Mouse (Mus musculus) heart, embryonic 16.5 days (tissue): ENCODE data around the gene Ch25h. TPM values are rescaled to one million over a fixed set of nuclear protein-coding genes. Genes with fewer than 3 reads are reported as not detected.

ENCODE experiments used
- ATAC-seq: fragments of 200-750 bp; cut with Nextera tagmentation; replicated peaks from 2 replicates; pipeline ENCODE4 v1.8.0; 2017; ENCODE audit warnings: moderate number of reproducible peaks; ENCODE audit not compliant: insufficient read depth, low FRiP score; ENCODE audit errors: extremely low read depth
- H3K27ac ChIP-seq: fragments of 300-500 bp; sonication (generic); 2 replicates; pipeline ENCODE4 v1.5.1; 2014; ENCODE audit warnings: mild to moderate bottlenecking, low read length, control low read depth, moderate library complexity
- H3K27me3 ChIP-seq: fragments of 300-500 bp; sonication (generic); 2 replicates; pipeline ENCODE4 v1.6.1; 2014; ENCODE audit warnings: low read length, mixed read lengths; ENCODE audit not compliant: control insufficient read depth, insufficient read depth
- H3K36me3 ChIP-seq: fragments of 300-500 bp; sonication (generic); 2 replicates; pipeline ENCODE4 v1.6.1; 2014; ENCODE audit not compliant: control insufficient read depth, insufficient read depth
- H3K4me1 ChIP-seq: fragments of 300-500 bp; sonication (generic); 2 replicates; pipeline ENCODE4 v1.6.1; 2014; ENCODE audit warnings: low read length, mixed read lengths; ENCODE audit not compliant: control insufficient read depth, insufficient read depth
- H3K4me2 ChIP-seq: fragments of 300-500 bp; sonication (generic); 2 replicates; pipeline ENCODE4 v1.6.1; 2014; ENCODE audit warnings: low read depth, mild to moderate bottlenecking, control low read depth, low read length
- H3K4me3 ChIP-seq: fragments of 300-500 bp; sonication (generic); 2 replicates; pipeline ENCODE4 v1.5.1; 2014; ENCODE audit warnings: mild to moderate bottlenecking, control low read depth, low read length
- H3K9ac ChIP-seq: fragments of 300-500 bp; sonication (generic); 2 replicates; pipeline ENCODE4 v1.6.1; 2014; ENCODE audit warnings: low read length, control low read depth
- H3K9me3 ChIP-seq: fragments of 300-500 bp; sonication (generic); replicated peaks from 2 replicates; pipeline ENCODE4 v1.6.1; 2016; ENCODE audit warnings: low read length; ENCODE audit not compliant: control insufficient read depth
- WGBS: fragments of 180-500 bp; shearing (Covaris S2); extraction: QIAGEN DNeasy Blood & Tissue Kit; methylation state at CpG from one replicate; pipeline ENCODE4 v1.1.7; 2014; 5-methylcytosine and 5-hydroxymethylcytosine counted together
- polyA plus RNA-seq: library from polyadenylated mRNA; unstranded; fragments of >200 nt; fragmentation: Nextera tagmentation; extraction: Ambion mirVana; gene quantifications from 2 replicates; pipeline ENCODE4 v1.2.1, GENCODE M21; 2015

Gene Ch25h
- polyA plus RNA-seq, 1 experiment from 2014 or later, result 2.5 TPM

- Histone ChIP-seq H3K9ac (no peak overlapping the region), H3K4me2 (no peak overlapping the region), H3K27me3 (no peaks in the 10 kb centered on the region), H3K4me1 (no peaks in the 10 kb centered on the region), H3K27ac (no peak overlapping the region), H3K36me3 (no peaks in the 10 kb centered on the region), H3K9me3 (no peaks in the 10 kb centered on the region), H3K4me3 (no peak overlapping the region)
- 90% methylated on average over 1 of the region's 1 CpGs for WGBS
- no peak for ATAC-seq
Observed at GRCm38 (mm10) chr19:34448851-34449250, 26.1 kb downstream of the Ch25h start.

GRCm38 (mm10) chr19:34445410-34446012, 29.5 kb downstream of the Ch25h start:
- Histone ChIP-seq H3K27ac (peak overlapping the region; percentile 49; the same call in 1 of the 2 replicates), H3K4me3 (0 out of 2 replicates have a peak overlapping the region, but pooled peaks have one; percentile 7), H3K9ac (no peak overlapping the region), H3K9me3 (no peaks in the 10 kb centered on the region), H3K36me3 (no peaks in the 10 kb centered on the region), H3K4me2 (peak overlapping the region; percentile 27), H3K4me1 (peaks cover 7% of the 10 kb centered on the region), H3K27me3 (no peaks in the 10 kb centered on the region)
- no peak; the same call in 1 of the 2 replicates for ATAC-seq
- WGBS, result 47% methylated on average over 4 of the region's 4 CpGs

GRCm38 (mm10) chr19:34444785-34445184, 30.2 kb downstream of the Ch25h start:
- 63% methylated on average over 3 of the region's 3 CpGs for WGBS
- ATAC-seq, result no peak
- no peaks in the 10 kb centered on the region for H3K36me3 ChIP-seq
- peaks cover 7% of the 10 kb centered on the region for H3K4me1 ChIP-seq
- no peak overlapping the region for H3K4me3 ChIP-seq
- no peaks in the 10 kb centered on the region for H3K9me3 ChIP-seq
- no peak overlapping the region for H3K9ac ChIP-seq
- H3K27me3 ChIP-seq, result no peaks in the 10 kb centered on the region
- peak overlapping the region; percentile 37 for H3K27ac ChIP-seq
- no peak overlapping the region for H3K4me2 ChIP-seq

GRCm38 (mm10) chr19:34441979-34442378, 33.0 kb downstream of the Ch25h start:
- H3K27ac ChIP-seq, result no peak overlapping the region
- H3K9me3 ChIP-seq, result no peaks in the 10 kb centered on the region
- 49% methylated on average over 2 of the region's 2 CpGs for WGBS
- peaks cover 7% of the 10 kb centered on the region for H3K4me1 ChIP-seq
- H3K4me3 ChIP-seq, result no peak overlapping the region
- H3K4me2 ChIP-seq, result no peak overlapping the region
- H3K9ac ChIP-seq, result no peak overlapping the region
- H3K27me3 ChIP-seq, result no peaks in the 10 kb centered on the region
- 0 out of 2 replicates have a peak, but pooled peaks have one; percentile 23 for ATAC-seq
- H3K36me3 ChIP-seq, result no peaks in the 10 kb centered on the region

- H3K9ac ChIP-seq, result no peak overlapping the region
- no peak for ATAC-seq
- H3K27ac ChIP-seq, result no peak overlapping the region
- no peaks in the 10 kb centered on the region for H3K27me3 ChIP-seq
- 49% methylated on average over 5 of the region's 5 CpGs for WGBS
- no peak overlapping the region for H3K4me3 ChIP-seq
- H3K4me1 ChIP-seq, result no peaks in the 10 kb centered on the region
- H3K9me3 ChIP-seq, result no peaks in the 10 kb centered on the region
- H3K36me3 ChIP-seq, result no peaks in the 10 kb centered on the region
- H3K4me2 ChIP-seq, result no peak overlapping the region
Observed at GRCm38 (mm10) chr19:34435197-34435611, 39.8 kb downstream of the Ch25h start.

GRCm38 (mm10) chr19:34431314-34431713, 43.6 kb downstream of the Ch25h start:
- 65% methylated on average over 3 of the region's 3 CpGs for WGBS

GRCm38 (mm10) chr19:34423783-34424335, 51.1 kb downstream of the Ch25h start:
- no peaks in the 10 kb centered on the region for H3K9me3 ChIP-seq
- no peak for ATAC-seq
- H3K9ac ChIP-seq, result no peak overlapping the region
- H3K27ac ChIP-seq, result no peak overlapping the region
- no peaks in the 10 kb centered on the region for H3K4me1 ChIP-seq
- H3K4me2 ChIP-seq, result no peak overlapping the region
- WGBS, result 80% methylated on average over 4 of the region's 4 CpGs
- no peak overlapping the region for H3K4me3 ChIP-seq
- H3K36me3 ChIP-seq, result no peaks in the 10 kb centered on the region
- H3K27me3 ChIP-seq, result no peaks in the 10 kb centered on the region

More at GRCm38 (mm10) chr19:34431314-34431713, 43.6 kb downstream of the Ch25h start:
- Histone ChIP-seq H3K36me3 (no peaks in the 10 kb centered on the region), H3K27me3 (no peaks in the 10 kb centered on the region), H3K27ac (no peak overlapping the region), H3K4me2 (no peak overlapping the region), H3K4me3 (no peak overlapping the region), H3K9me3 (no peaks in the 10 kb centered on the region), H3K4me1 (no peaks in the 10 kb centered on the region), H3K9ac (no peak overlapping the region)
- ATAC-seq, result no peak

Other genes with a start within 250 kb of the Ch25h start
- 1,155 and 1,297 TPM in 2 replicates for gene Acta2, start 219.6 kb downstream of the Ch25h start, polyA plus RNA-seq
- gene Fas, start 184.5 kb downstream of the Ch25h start, polyA plus RNA-seq, result 5.8 and 6.6 TPM in 2 replicates
- 28.9 and 32.0 TPM in 2 replicates for gene Lipa, start 52.3 kb upstream of the Ch25h start, polyA plus RNA-seq
- 9.5 and 10.7 TPM in 2 replicates for gene Ifit2, start 75.5 kb upstream of the Ch25h start, polyA plus RNA-seq
- gene Ifit3, start 108.4 kb upstream of the Ch25h start, polyA plus RNA-seq, result 2.1 and 3.7 TPM in 2 replicates
- gene Ifit1bl1, start 126.8 kb upstream of the Ch25h start, polyA plus RNA-seq, result 2.5 and 3.2 TPM in 2 replicates
- 0.49 and 0.52 TPM in 2 replicates for gene Ifit3b, start 132.8 kb upstream of the Ch25h start, polyA plus RNA-seq
- gene Ifit1bl2, start 165.6 kb upstream of the Ch25h start, polyA plus RNA-seq, result 1.3 and 1.6 TPM in 2 replicates
- gene Ifit1, start 165.7 kb upstream of the Ch25h start, polyA plus RNA-seq, result 1.3 and 3.0 TPM in 2 replicates